Mouse (Mus musculus) kidney, adult 18-20 months (tissue): ENCODE measurements around the gene Uqcc1.

ENCODE experiments used
- DNase-seq: peaks from one replicate; pipeline ENCODE4 v3.0.0; 2021

Gene Uqcc1

DNA sequence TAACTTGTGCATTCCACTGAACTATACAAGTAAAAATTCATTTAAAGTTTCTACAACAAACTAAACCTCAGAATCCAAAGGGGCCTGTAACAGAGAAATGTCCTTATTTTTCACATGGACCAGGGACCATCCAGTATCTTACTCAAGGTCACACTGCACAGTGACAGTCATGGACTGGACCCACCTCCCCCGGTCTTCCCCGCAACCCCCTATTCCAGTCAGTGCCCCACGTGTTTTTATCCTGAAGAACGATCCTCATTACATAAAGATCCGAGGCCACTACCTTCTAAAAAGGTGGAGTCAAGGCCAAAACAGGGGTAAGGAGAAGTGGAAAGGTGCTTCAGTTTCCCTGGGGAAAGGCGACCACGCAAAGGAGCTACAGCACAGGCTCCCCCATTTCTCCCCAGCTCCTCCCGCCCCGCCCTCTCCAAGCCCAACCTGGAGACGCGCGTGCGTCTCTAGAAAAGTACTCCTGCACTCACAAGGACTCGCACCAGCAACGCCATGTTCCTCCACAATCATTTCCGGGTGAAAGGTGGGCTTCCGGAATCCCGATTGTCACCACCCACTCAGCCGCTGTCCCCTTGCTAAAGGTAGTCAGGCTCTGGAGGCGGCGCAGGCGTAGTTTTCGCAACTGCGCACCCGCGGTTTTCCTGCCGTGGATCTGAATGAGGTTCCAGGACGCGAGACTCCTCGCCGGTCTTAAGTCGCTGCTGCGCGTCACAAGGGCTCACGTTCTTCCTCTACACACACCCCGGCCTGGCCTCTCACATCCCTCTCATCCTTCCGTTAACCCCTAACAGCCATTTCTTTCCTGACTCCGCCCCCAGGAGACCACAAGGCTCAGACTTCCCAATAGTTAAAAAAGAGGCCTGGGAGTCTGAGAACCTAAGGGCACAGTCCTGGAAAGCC, at the start of gene Uqcc1:
Gene Uqcc1 (minus strand): TSS at position 780 of the 912 bp plus-strand sequence.
- peak; percentile 94 for DNase-seq

GRCm38 (mm10) chr2:155979328-155979991, 49.4 kb upstream of the Uqcc1 start:
- peak; percentile 15 for DNase-seq

GRCm38 (mm10) chr2:155974087-155974731, 44.1 kb upstream of the Uqcc1 start:
- DNase-seq, result no peak

- no peak for DNase-seq
Observed at GRCm38 (mm10) chr2:155973348-155973747, 43.2 kb upstream of the Uqcc1 start.

DNA sequence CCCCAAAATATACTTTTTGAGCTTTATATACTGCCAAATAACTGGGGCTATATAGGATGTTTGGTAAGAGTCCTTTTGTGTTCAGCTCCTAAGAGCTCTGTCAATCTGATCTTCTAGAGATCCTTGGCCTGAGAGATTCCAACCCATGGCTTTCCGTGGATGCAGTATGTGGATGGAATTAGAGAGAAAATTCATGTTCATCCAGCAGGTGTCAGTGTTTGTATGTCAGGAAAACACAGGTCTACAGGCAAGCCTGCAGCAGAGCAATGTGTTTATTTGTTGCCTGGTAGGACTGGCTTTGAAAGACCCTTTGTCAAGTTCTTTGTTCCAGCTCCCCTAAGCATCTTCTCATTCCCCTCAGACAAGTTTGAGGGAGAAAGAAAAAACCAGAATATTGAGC, 32.9 kb upstream of the Uqcc1 start:
- no peak for DNase-seq

GRCm38 (mm10) chr2:155961862-155962261, 31.8 kb upstream of the Uqcc1 start:
- DNase-seq, result no peak

DNA sequence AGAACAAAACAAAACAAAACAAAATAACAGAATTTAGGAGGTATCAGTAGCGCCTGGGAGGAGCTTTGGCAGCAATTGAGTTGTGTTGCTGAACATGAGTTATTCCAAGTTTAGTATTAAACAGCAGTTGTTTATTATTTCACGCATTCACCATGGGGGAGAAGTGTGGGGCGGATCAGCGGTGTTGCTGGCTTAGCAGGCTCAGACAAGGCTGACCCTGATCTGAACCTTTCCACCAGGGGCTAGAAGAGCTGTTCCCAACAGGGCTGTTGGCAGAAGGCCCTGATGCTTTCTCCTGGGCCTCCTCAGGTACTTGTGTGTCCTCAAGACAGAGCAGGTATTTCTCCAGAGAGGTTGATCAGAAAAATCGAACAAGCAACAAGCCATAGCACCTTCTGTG, 29.9 kb upstream of the Uqcc1 start:
- peak; percentile 27 for DNase-seq

GRCm38 (mm10) chr2:155956134-155957059, 26.3 kb upstream of the Uqcc1 start, which contains the start of gene Cep250:
Cep250 (plus strand) TSS chr2:155956458.
- DNase-seq, result peak; percentile 92

DNA sequence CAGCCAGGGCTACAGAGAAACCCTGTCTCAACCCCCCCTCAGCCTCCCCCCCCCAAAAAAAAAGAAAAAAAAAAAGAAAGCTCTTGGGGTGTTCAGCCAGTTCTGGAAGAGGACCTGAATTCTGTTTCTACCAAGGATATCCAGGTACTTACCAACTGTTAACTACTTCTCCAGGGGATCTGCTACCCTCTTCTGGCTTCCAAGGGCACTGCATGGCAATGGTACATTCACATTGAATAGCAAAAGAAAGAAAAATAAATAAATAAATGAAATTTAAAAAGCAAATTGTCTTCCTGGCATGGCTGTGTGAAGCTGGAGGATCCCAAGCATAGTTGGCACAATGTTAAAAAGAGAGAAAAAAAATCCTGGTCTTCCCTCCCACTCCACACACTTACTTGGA, 21.9 kb upstream of the Uqcc1 start:
- DNase-seq, result peak; percentile 80

DNA sequence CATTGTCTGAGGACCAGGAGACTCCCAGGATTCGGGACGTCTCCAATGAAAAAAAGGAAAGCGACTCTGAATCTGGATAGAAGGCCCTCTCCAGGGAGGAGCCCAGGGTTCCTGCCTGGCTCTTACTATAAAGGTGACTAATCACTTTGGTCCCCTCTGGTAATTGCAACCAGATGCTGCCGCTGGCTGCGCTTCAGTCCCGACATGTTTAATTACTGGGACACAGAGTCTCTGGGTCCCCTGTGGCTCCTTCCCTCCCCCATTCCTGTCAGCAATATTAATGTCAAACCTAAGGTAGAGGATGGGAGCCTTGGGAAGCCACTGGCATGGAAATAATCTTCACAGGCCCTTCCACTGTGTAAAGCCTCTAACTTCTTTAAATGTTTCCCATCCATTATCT, 19.3 kb upstream of the Uqcc1 start:
- no peak for DNase-seq

DNA sequence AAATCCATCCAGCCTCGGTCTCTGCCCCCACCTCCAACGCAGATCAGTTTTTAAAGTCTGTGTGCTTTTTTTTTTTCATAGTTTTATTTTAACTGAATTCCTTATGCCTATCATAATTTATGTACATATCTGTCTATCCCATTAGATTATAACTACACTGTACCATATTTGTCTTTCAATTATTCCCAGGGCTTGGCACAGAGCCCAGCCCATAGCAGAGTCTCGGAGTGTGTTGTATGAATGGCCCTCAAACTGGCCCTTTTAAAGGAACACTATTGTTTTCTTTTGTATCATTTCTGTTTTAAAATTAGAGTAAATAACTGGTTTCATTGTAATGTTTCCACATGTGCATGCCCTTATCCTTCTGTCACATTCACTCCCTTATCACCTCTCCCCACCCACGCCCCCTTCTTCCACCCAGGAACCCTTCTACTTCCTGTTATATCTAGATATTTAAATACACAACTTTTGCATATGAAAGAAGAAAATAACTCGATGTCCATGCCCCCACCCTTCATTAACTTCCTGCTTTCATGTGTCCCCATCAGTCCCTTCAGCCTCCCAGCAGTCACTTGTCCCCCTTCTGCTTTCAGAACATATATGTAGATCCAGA, 17.4 kb upstream of the Uqcc1 start:
- DNase-seq, result no peak

- no peak for DNase-seq
Observed at GRCm38 (mm10) chr2:155946499-155946898, 16.4 kb upstream of the Uqcc1 start.

DNA sequence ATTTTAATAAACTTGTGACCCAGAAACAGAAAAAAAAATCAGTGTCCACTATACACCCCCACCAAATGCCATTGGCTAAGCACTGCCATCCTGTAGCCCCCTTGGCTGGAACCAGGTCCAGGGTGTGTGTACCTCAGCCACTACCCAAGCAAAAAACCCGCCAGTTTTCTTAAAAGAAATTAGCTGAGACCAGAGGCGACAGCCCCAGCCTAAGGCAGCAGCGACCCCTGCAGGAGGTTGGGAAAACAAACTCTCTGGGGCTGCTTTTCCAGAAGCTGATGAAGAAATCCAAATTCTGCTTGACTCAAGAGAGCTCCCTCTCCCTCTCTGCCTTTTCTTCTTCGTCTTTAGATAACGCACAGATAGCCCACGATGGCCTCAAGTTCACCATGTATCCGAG, 16.0 kb upstream of the Uqcc1 start:
- DNase-seq, result peak; percentile 66

- no peak for DNase-seq
Observed at GRCm38 (mm10) chr2:155945580-155945979, 15.5 kb upstream of the Uqcc1 start.

- no peak for DNase-seq
Observed at GRCm38 (mm10) chr2:155945124-155945523, 15.0 kb upstream of the Uqcc1 start, which contains the start of gene Gdf5. Gdf5 (minus strand) TSS chr2:155945367.

GRCm38 (mm10) chr2:155944685-155945084, 14.6 kb upstream of the Uqcc1 start:
- DNase-seq, result no peak

- no peak for DNase-seq
Observed at GRCm38 (mm10) chr2:155943463-155943862, 13.4 kb upstream of the Uqcc1 start.

DNA sequence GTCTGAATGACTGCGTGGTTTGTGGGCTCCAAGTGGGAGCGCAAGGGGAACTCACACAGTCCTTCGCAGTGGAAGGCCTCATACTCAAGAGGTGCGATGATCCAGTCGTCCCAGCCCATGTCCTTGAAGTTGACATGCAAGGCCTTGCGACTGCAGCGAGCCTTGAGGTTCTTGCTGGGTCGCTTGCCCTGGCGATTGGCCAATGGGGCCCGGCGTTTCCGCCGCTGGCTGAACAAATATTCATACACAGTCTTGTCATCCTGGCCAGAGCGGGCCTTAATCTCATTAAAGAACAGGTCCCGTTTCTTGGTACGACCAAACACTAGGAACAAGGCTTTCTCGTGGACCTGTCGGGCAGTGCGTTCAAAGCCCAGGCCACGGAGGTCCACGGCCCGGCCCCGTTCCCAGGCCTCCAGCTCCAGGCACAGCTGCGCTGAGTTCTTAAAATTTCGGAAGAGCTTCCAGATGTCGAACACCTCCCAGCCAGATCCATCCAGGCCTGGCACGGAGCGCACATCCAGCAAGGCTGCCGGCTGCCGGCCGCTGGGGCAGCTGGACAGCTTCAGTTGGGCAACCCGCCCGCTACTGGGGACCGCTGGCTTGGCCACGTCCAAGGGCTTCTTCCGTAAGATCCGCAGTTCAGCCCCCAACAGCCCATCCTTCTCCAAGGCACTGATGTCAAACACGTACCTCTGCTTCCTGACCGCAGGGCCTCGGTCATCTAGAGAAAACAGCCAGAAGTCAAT, 11.8 kb upstream of the Uqcc1 start:
- DNase-seq, result no peak

GRCm38 (mm10) chr2:155940681-155941080, 10.6 kb upstream of the Uqcc1 start, which contains the start of gene Gm15557:
Gm15557 (plus strand) TSS chr2:155940728.
- no peak for DNase-seq

GRCm38 (mm10) chr2:155939897-155940529, 9.9 kb upstream of the Uqcc1 start:
- no peak for DNase-seq
